Mouse (Mus musculus): ENCODE measurements around the gene Tssc4. TPM values are rescaled to one million over a fixed set of nuclear protein-coding genes. Genes with fewer than 3 reads are reported as not detected.

The Tssc4 gene
- total RNA-seq, 1 experiment, result 51.0 TPM

DNA sequence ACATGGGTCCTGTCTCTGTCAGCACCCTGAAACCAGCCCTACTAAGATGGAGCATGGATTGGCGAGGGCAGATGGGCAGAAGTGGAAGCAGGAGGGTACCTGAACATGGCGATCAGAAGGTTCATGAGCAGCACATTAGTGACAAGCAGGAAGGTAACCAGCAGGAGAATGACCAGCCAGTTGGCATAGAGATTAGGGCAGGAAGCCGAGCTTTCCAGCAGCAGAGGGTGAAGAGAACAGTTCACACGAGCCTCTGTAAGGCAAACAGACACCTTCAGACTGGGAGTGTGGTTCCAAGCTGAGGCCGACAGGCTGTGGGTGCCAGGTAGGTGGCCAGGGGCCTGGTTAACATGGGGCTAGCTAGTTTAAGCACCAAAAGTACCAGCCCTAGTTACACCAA, 6.3 kb downstream of the Tssc4 start:
- H3K4me1 ChIP-seq (ENCODE audit: control insufficient read depth in 2 of 2, insufficient read depth in 2 of 2, low read length in 2 of 2, poor library complexity in 1 of 2), result peaks cover 0 to 2% of the 10 kb centered on the region in 2 experiments; a peak in 1 of 4 replicates
- H3K9ac ChIP-seq (ENCODE audit: insufficient read depth, low read depth, low read length, poor library complexity, severe bottlenecking), result no peak overlapping the region
- H3K27ac ChIP-seq (ENCODE audit: insufficient read depth, low read depth, low read length, poor library complexity, severe bottlenecking), result no peak overlapping the region
- in situ Hi-C loops (cut with MboI; ENCODE audit: low sequenced_read_pairs in 2 of 2, unreplicated experiment in 2 of 2), result no loop called here
- no peak for TF ChIP-seq ZC3H11A (IDR thresholded peaks at IDR 0.05; ENCODE audit: borderline replicate concordance, low read depth, low read length)
- TF ChIP-seq HCFC1 (IDR thresholded peaks at IDR 0.05; ENCODE audit: borderline replicate concordance, insufficient read depth, low read length), result no peak
- TF ChIP-seq CHD2 (IDR thresholded peaks at IDR 0.05; ENCODE audit: low read depth, low read length), result no peak
- no peak for TF ChIP-seq ZNF384 (IDR thresholded peaks at IDR 0.05; ENCODE audit: low read depth, low read length)
- peaks cover 4% of the 10 kb centered on the region; the same call in 1 of the 2 replicates for H3K36me3 ChIP-seq (ENCODE audit: control insufficient read depth, insufficient read depth, low read length, poor library complexity, severe bottlenecking)
- no peaks in the 10 kb centered on the region for H3K9me3 ChIP-seq (ENCODE audit: control insufficient read depth, insufficient read depth, low read depth, low read length)
- no peak overlapping the region for H3K4me3 ChIP-seq (ENCODE audit: insufficient read depth in 1 of 2, low read depth in 1 of 2, low read length in 2 of 2, poor library complexity in 1 of 2, severe bottlenecking in 1 of 2)
- DNase-seq (ENCODE audit: low read depth, low spot score), result no peak

DNA sequence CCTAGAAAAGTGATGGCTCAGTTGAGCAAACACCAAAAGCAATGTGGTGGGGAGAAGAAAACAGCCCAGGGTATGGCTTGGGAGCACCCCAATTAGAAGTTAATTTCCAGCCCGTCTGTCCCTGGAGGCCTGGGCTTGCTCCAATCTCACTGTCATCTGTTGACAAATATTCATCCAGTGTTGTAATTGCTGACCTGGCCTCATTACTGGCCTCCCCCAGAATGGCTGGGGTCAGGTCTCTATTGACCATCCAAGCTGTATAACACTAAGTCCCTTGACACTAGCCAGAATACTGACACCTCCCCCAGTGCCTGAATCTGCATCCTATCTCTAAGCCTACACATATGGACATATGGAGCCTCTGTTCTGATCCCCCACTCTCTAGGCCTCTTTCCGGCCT, 8.3 kb downstream of the Tssc4 start:
- Histone ChIP-seq H3K9me3 (ENCODE audit: control insufficient read depth, insufficient read depth, low read depth, low read length) (no peaks in the 10 kb centered on the region), H3K4me3 (ENCODE audit: insufficient read depth in 1 of 2, low read depth in 1 of 2, low read length in 2 of 2, poor library complexity in 1 of 2, severe bottlenecking in 1 of 2) (no peak overlapping the region), H3K27ac (ENCODE audit: insufficient read depth, low read depth, low read length, poor library complexity, severe bottlenecking) (no peak overlapping the region), H3K4me1 (ENCODE audit: control insufficient read depth in 2 of 2, insufficient read depth in 2 of 2, low read length in 2 of 2, poor library complexity in 1 of 2) (no peaks in the 10 kb centered on the region), H3K9ac (ENCODE audit: insufficient read depth, low read depth, low read length, poor library complexity, severe bottlenecking) (no peak overlapping the region), H3K36me3 (ENCODE audit: control insufficient read depth, insufficient read depth, low read length, poor library complexity, severe bottlenecking) (no peaks in the 10 kb centered on the region)
- DNase-seq (ENCODE audit: low read depth, low spot score), result no peak
- in situ Hi-C loops (cut with MboI; ENCODE audit: low sequenced_read_pairs in 2 of 2, unreplicated experiment in 2 of 2), result no loop called here
- TF ChIP-seq HCFC1 (IDR thresholded peaks at IDR 0.05; ENCODE audit: borderline replicate concordance, insufficient read depth, low read length), result no peak
- no peak for TF ChIP-seq ZC3H11A (IDR thresholded peaks at IDR 0.05; ENCODE audit: borderline replicate concordance, low read depth, low read length)
- no peak for TF ChIP-seq ZNF384 (IDR thresholded peaks at IDR 0.05; ENCODE audit: low read depth, low read length)

DNA sequence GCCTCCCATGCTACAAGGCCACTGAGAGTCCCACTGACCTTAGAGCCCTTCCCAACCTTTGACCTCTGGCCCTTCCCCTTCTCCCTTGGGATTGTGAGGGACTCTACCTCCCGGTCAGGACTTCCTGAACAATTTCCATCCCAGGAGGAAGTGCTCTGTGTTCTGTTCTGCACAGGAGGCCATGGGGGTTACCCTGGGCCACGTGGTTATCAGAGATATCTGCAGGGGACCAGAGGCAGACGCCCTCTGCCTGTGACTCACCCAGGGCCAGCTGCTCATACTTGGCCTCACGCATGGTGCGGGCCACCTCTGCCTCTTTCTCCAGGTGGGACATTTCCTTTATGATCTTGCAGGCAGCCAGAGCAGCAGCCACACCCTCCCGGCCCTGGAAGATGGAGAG, 13.0 kb downstream of the Tssc4 start:
- Histone ChIP-seq H3K4me3 (ENCODE audit: insufficient read depth in 1 of 2, low read depth in 1 of 2, low read length in 2 of 2, poor library complexity in 1 of 2, severe bottlenecking in 1 of 2) (no peak overlapping the region), H3K4me1 (ENCODE audit: control insufficient read depth in 2 of 2, insufficient read depth in 2 of 2, low read length in 2 of 2, poor library complexity in 1 of 2) (no peaks in the 10 kb centered on the region; a peak in 1 of 4 replicates), H3K9me3 (ENCODE audit: control insufficient read depth, insufficient read depth, low read depth, low read length) (no peaks in the 10 kb centered on the region), H3K27ac (ENCODE audit: insufficient read depth, low read depth, low read length, poor library complexity, severe bottlenecking) (no peak overlapping the region), H3K36me3 (ENCODE audit: control insufficient read depth, insufficient read depth, low read length, poor library complexity, severe bottlenecking) (no peaks in the 10 kb centered on the region), H3K9ac (ENCODE audit: insufficient read depth, low read depth, low read length, poor library complexity, severe bottlenecking) (no peak overlapping the region)
- TF ChIP-seq CHD2 (IDR thresholded peaks at IDR 0.05; ENCODE audit: low read depth, low read length) (no peak), HCFC1 (IDR thresholded peaks at IDR 0.05; ENCODE audit: borderline replicate concordance, insufficient read depth, low read length) (no peak), MAFK (IDR thresholded peaks at IDR 0.05; ENCODE audit: insufficient read depth, low read depth, low read length) (no peak), ZC3H11A (IDR thresholded peaks at IDR 0.05; ENCODE audit: borderline replicate concordance, low read depth, low read length) (no peak), ZNF384 (IDR thresholded peaks at IDR 0.05; ENCODE audit: low read depth, low read length) (no peak)
- no peak for DNase-seq (ENCODE audit: low read depth, low spot score)
- in situ Hi-C loops (cut with MboI; ENCODE audit: low sequenced_read_pairs in 2 of 2, unreplicated experiment in 2 of 2), result loop anchor here in 1 of 2 experiments (10.0 kb wide), 1 partner anchor 177 kb away; no protein-coding TSS in a partner anchor

DNA sequence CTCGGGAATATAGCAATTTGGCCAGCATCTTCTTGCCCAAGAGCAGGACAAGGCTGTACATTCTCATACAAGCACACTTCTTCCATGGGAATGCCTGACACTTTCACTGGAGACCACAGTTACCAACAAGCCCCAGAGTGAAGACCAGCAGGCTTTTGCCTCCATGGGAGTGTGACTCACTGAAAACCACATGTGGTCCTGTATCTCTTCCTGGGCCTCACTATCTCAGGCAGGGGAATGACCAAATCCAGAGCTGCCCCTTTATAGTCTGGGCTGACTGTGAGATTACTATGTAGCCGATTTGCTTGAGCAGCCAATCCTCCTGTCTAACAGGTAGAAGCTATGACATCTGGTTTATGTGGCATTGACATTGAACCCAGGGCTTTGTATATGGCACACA, 14.7 kb downstream of the Tssc4 start:
- no peak for TF ChIP-seq MAFK (IDR thresholded peaks at IDR 0.05; ENCODE audit: insufficient read depth, low read depth, low read length)
- TF ChIP-seq HCFC1 (IDR thresholded peaks at IDR 0.05; ENCODE audit: borderline replicate concordance, insufficient read depth, low read length), result no peak
- no peak for TF ChIP-seq ZNF384 (IDR thresholded peaks at IDR 0.05; ENCODE audit: low read depth, low read length)
- TF ChIP-seq CHD2 (IDR thresholded peaks at IDR 0.05; ENCODE audit: low read depth, low read length), result no peak
- TF ChIP-seq ZC3H11A (IDR thresholded peaks at IDR 0.05; ENCODE audit: borderline replicate concordance, low read depth, low read length), result no peak
- Histone ChIP-seq H3K27ac (ENCODE audit: insufficient read depth, low read depth, low read length, poor library complexity, severe bottlenecking) (no peak overlapping the region), H3K9ac (ENCODE audit: insufficient read depth, low read depth, low read length, poor library complexity, severe bottlenecking) (no peak overlapping the region), H3K36me3 (ENCODE audit: control insufficient read depth, insufficient read depth, low read length, poor library complexity, severe bottlenecking) (no peaks in the 10 kb centered on the region), H3K4me1 (ENCODE audit: control insufficient read depth in 2 of 2, insufficient read depth in 2 of 2, low read length in 2 of 2, poor library complexity in 1 of 2) (no peaks in the 10 kb centered on the region; a peak in 1 of 4 replicates), H3K4me3 (ENCODE audit: insufficient read depth in 1 of 2, low read depth in 1 of 2, low read length in 2 of 2, poor library complexity in 1 of 2, severe bottlenecking in 1 of 2) (no peak overlapping the region), H3K9me3 (ENCODE audit: control insufficient read depth, insufficient read depth, low read depth, low read length) (no peaks in the 10 kb centered on the region)
- in situ Hi-C loops (cut with MboI; ENCODE audit: low sequenced_read_pairs in 2 of 2, unreplicated experiment in 2 of 2), result loop anchor here in 1 of 2 experiments (10.0 kb wide), 1 partner anchor 179 kb away; no protein-coding TSS in a partner anchor
- DNase-seq (ENCODE audit: low read depth, low spot score), result no peak

DNA sequence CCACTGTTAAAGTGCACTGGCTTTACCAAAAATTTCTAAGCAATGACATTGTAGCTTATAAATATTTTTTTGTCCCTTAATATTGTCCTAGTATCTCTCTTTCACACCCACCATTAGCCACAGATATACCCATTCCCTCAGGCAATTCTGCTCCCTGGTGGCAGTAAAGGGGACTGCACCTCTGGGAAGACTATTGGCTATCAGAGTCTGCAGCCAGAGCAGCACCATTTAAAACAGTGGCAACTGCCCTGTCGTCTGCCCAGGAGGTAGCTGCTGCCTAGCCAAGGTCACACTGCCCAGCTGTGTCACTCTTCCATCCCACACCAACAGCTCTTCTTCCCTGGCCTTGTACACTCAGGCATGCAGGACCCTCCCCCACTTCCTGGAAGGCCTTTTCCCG, 17.3 kb downstream of the Tssc4 start:
- Histone ChIP-seq H3K36me3 (ENCODE audit: control insufficient read depth, insufficient read depth, low read length, poor library complexity, severe bottlenecking) (no peaks in the 10 kb centered on the region), H3K4me3 (ENCODE audit: insufficient read depth in 1 of 2, low read depth in 1 of 2, low read length in 2 of 2, poor library complexity in 1 of 2, severe bottlenecking in 1 of 2) (no peak overlapping the region), H3K4me1 (ENCODE audit: control insufficient read depth in 2 of 2, insufficient read depth in 2 of 2, low read length in 2 of 2, poor library complexity in 1 of 2) (no peaks in the 10 kb centered on the region; a peak in 1 of 4 replicates), H3K9me3 (ENCODE audit: control insufficient read depth, insufficient read depth, low read depth, low read length) (no peaks in the 10 kb centered on the region), H3K27ac (ENCODE audit: insufficient read depth, low read depth, low read length, poor library complexity, severe bottlenecking) (no peak overlapping the region), H3K9ac (ENCODE audit: insufficient read depth, low read depth, low read length, poor library complexity, severe bottlenecking) (no peak overlapping the region)
- no peak for DNase-seq (ENCODE audit: low read depth, low spot score)
- TF ChIP-seq ZC3H11A (IDR thresholded peaks at IDR 0.05; ENCODE audit: borderline replicate concordance, low read depth, low read length) (peak; percentile 59; the same call in 1 of the 2 replicates), ZNF384 (IDR thresholded peaks at IDR 0.05; ENCODE audit: low read depth, low read length) (no peak)
- in situ Hi-C loops (cut with MboI; ENCODE audit: low sequenced_read_pairs in 2 of 2, unreplicated experiment in 2 of 2), result loop anchor here in 1 of 2 experiments (10.0 kb wide), 1 partner anchor 182 kb away; no protein-coding TSS in a partner anchor
